Mouse (Mus musculus): ENCODE measurements around the gene Igflr1. TPM values are rescaled to one million over a fixed set of nuclear protein-coding genes. Genes with fewer than 3 reads are reported as not detected.

Igflr1 gene
- polyA plus RNA-seq (2012; ENCODE audit: insufficient read depth, insufficient read length, missing spikeins): 1.3 and 2.1 TPM in 2 replicates

- no peak for TF ChIP-seq POLR2A (IDR thresholded peaks at IDR 0.05; ENCODE audit: borderline replicate concordance, low read depth, low read length)
- TF ChIP-seq CTCF (IDR thresholded peaks at IDR 0.05; ENCODE audit: low read depth, low read length): no peak
- H3K27ac ChIP-seq (ENCODE audit: insufficient read depth, low read depth, low read length): no peak within 1 kb of the TSS
- no peak within 1 kb of the TSS for H3K4me3 ChIP-seq (ENCODE audit: insufficient read depth, low read length)
- H3K4me1 ChIP-seq (ENCODE audit: control insufficient read depth, insufficient read depth, low read length): peaks cover 6% of the 10 kb centered on the region
Measured at GRCm38 (mm10) chr7:30564970-30565571, at the start of gene Igflr1. Gene Igflr1, plus strand, starts transcription at chr7:30565427.

GRCm38 (mm10) chr7:30518325-30518724 is 46.9 kb upstream of the Igflr1 start:
- H3K4me3 ChIP-seq (ENCODE audit: insufficient read depth, low read length): no peak overlapping the region
- H3K4me1 ChIP-seq (ENCODE audit: control insufficient read depth, insufficient read depth, low read length): no peaks in the 10 kb centered on the region
- H3K27ac ChIP-seq (ENCODE audit: insufficient read depth, low read depth, low read length): no peak overlapping the region
- TF ChIP-seq POLR2A (IDR thresholded peaks at IDR 0.05; ENCODE audit: borderline replicate concordance, low read depth, low read length) (no peak), CTCF (IDR thresholded peaks at IDR 0.05; ENCODE audit: low read depth, low read length) (no peak)

GRCm38 (mm10) chr7:30520396-30520795 is 44.8 kb upstream of the Igflr1 start:
- TF ChIP-seq POLR2A (IDR thresholded peaks at IDR 0.05; ENCODE audit: borderline replicate concordance, low read depth, low read length) (no peak), CTCF (IDR thresholded peaks at IDR 0.05; ENCODE audit: low read depth, low read length) (no peak)
- H3K4me1 ChIP-seq (ENCODE audit: control insufficient read depth, insufficient read depth, low read length): no peaks in the 10 kb centered on the region
- H3K4me3 ChIP-seq (ENCODE audit: insufficient read depth, low read length): no peak overlapping the region
- no peak overlapping the region for H3K27ac ChIP-seq (ENCODE audit: insufficient read depth, low read depth, low read length)

- TF ChIP-seq POLR2A (IDR thresholded peaks at IDR 0.05; ENCODE audit: borderline replicate concordance, low read depth, low read length) (no peak), CTCF (IDR thresholded peaks at IDR 0.05; ENCODE audit: low read depth, low read length) (no peak)
- Histone ChIP-seq H3K4me3 (ENCODE audit: insufficient read depth, low read length) (no peak overlapping the region), H3K27ac (ENCODE audit: insufficient read depth, low read depth, low read length) (no peak overlapping the region), H3K4me1 (ENCODE audit: control insufficient read depth, insufficient read depth, low read length) (no peaks in the 10 kb centered on the region)
Measured at GRCm38 (mm10) chr7:30520856-30521255, 44.4 kb upstream of the Igflr1 start.

GRCm38 (mm10) chr7:30522871-30523270 is 42.4 kb upstream of the Igflr1 start:
- H3K4me3 ChIP-seq (ENCODE audit: insufficient read depth, low read length): no peak overlapping the region
- H3K27ac ChIP-seq (ENCODE audit: insufficient read depth, low read depth, low read length): no peak overlapping the region
- no peaks in the 10 kb centered on the region for H3K4me1 ChIP-seq (ENCODE audit: control insufficient read depth, insufficient read depth, low read length)
- TF ChIP-seq POLR2A (IDR thresholded peaks at IDR 0.05; ENCODE audit: borderline replicate concordance, low read depth, low read length) (no peak), CTCF (IDR thresholded peaks at IDR 0.05; ENCODE audit: low read depth, low read length) (no peak)

GRCm38 (mm10) chr7:30524487-30524886 is 40.7 kb upstream of the Igflr1 start:
- Histone ChIP-seq H3K4me1 (ENCODE audit: control insufficient read depth, insufficient read depth, low read length) (no peaks in the 10 kb centered on the region), H3K27ac (ENCODE audit: insufficient read depth, low read depth, low read length) (no peak overlapping the region), H3K4me3 (ENCODE audit: insufficient read depth, low read length) (no peak overlapping the region)
- TF ChIP-seq CTCF (IDR thresholded peaks at IDR 0.05; ENCODE audit: low read depth, low read length) (no peak), POLR2A (IDR thresholded peaks at IDR 0.05; ENCODE audit: borderline replicate concordance, low read depth, low read length) (no peak)

- no peak for TF ChIP-seq POLR2A (IDR thresholded peaks at IDR 0.05; ENCODE audit: borderline replicate concordance, low read depth, low read length)
- no peak for TF ChIP-seq CTCF (IDR thresholded peaks at IDR 0.05; ENCODE audit: low read depth, low read length)
- Histone ChIP-seq H3K4me3 (ENCODE audit: insufficient read depth, low read length) (no peak overlapping the region), H3K27ac (ENCODE audit: insufficient read depth, low read depth, low read length) (no peak overlapping the region), H3K4me1 (ENCODE audit: control insufficient read depth, insufficient read depth, low read length) (no peaks in the 10 kb centered on the region)
Measured at GRCm38 (mm10) chr7:30525954-30526353, 39.3 kb upstream of the Igflr1 start.

GRCm38 (mm10) chr7:30526399-30526798 is 38.8 kb upstream of the Igflr1 start:
- TF ChIP-seq CTCF (IDR thresholded peaks at IDR 0.05; ENCODE audit: low read depth, low read length) (no peak), POLR2A (IDR thresholded peaks at IDR 0.05; ENCODE audit: borderline replicate concordance, low read depth, low read length) (no peak)
- no peak overlapping the region for H3K27ac ChIP-seq (ENCODE audit: insufficient read depth, low read depth, low read length)
- H3K4me3 ChIP-seq (ENCODE audit: insufficient read depth, low read length): no peak overlapping the region
- no peaks in the 10 kb centered on the region for H3K4me1 ChIP-seq (ENCODE audit: control insufficient read depth, insufficient read depth, low read length)

GRCm38 (mm10) chr7:30526981-30527380 is 38.2 kb upstream of the Igflr1 start:
- Histone ChIP-seq H3K27ac (ENCODE audit: insufficient read depth, low read depth, low read length) (no peak overlapping the region), H3K4me3 (ENCODE audit: insufficient read depth, low read length) (no peak overlapping the region), H3K4me1 (ENCODE audit: control insufficient read depth, insufficient read depth, low read length) (no peaks in the 10 kb centered on the region)
- no peak for TF ChIP-seq POLR2A (IDR thresholded peaks at IDR 0.05; ENCODE audit: borderline replicate concordance, low read depth, low read length)
- no peak for TF ChIP-seq CTCF (IDR thresholded peaks at IDR 0.05; ENCODE audit: low read depth, low read length)

GRCm38 (mm10) chr7:30531291-30531815 is 33.9 kb upstream of the Igflr1 start:
- TF ChIP-seq POLR2A (IDR thresholded peaks at IDR 0.05; ENCODE audit: borderline replicate concordance, low read depth, low read length) (no peak), CTCF (IDR thresholded peaks at IDR 0.05; ENCODE audit: low read depth, low read length) (no peak)
- Histone ChIP-seq H3K27ac (ENCODE audit: insufficient read depth, low read depth, low read length) (no peak overlapping the region), H3K4me3 (ENCODE audit: insufficient read depth, low read length) (no peak overlapping the region), H3K4me1 (ENCODE audit: control insufficient read depth, insufficient read depth, low read length) (peaks cover 4% of the 10 kb centered on the region; the same call in 1 of the 2 replicates)

All from bone marrow macrophage, adult 2 months (primary cell).